8 mouse cellular contexts compared by ENCODE assay signal in genomic region chr10:111834925-111835823, GRCm38 (mm10).
DNase-seq lines count a peak whose midpoint lies in the region; ATAC-seq and TF ChIP-seq lines count a peak whose summit lies in the region.
"Had no signal": no experiment of that assay in that cellular context is flagged by ENCODE, and none has a peak within 500 bp of the region (broad histone marks: within the 10 kb centered on the region; RNA-seq: fewer than 3 reads in every experiment).

No protein-coding gene starts in this region.

- no peaks in the 10 kb centered on the region for H3K9me3 ChIP-seq in stomach, embryonic 16.5 days (replicated peaks; ENCODE audit: control insufficient read depth, low read length)
- H3K9me3 ChIP-seq: embryonic facial prominence, embryonic 15.5 days had no signal

- no peak for TF ChIP-seq CTCF in lung, adult 2 months (IDR thresholded peaks at IDR 0.05; ENCODE audit: insufficient read depth, low read length)
- no peak for TF ChIP-seq CTCF in liver, adult 2 months (IDR thresholded peaks at IDR 0.05; ENCODE audit: low read depth, low read length)

- H3K4me3 ChIP-seq in lung, adult 2 months (replicated peaks; ENCODE audit: extremely low read depth, low read depth, low read length), result no peak overlapping the region
- H3K4me3 ChIP-seq in liver, adult 2 months (ENCODE audit: insufficient read depth, low read depth, low read length), result no peak overlapping the region
- H3K4me3 ChIP-seq in stomach, embryonic 16.5 days (replicated peaks; ENCODE audit: low read length), result no peak overlapping the region
- H3K4me3 ChIP-seq: embryonic facial prominence, embryonic 15.5 days had no signal

- ATAC-seq in stomach, embryonic 16.5 days (ENCODE audit: insufficient read depth, low FRiP score), result peak; percentile 79

- no peaks in the 10 kb centered on the region for H3K79me2 ChIP-seq in liver, adult 2 months (ENCODE audit: control insufficient read depth, insufficient read depth, low read length)

- peaks cover 3% of the 10 kb centered on the region for H3K4me1 ChIP-seq in lung, adult 2 months (ENCODE audit: control insufficient read depth, insufficient read depth, low read length)
- peaks cover 6% of the 10 kb centered on the region for H3K4me1 ChIP-seq in liver, adult 2 months (ENCODE audit: control insufficient read depth, insufficient read depth, low read length)
- no peaks in the 10 kb centered on the region for H3K4me1 ChIP-seq in stomach, embryonic 16.5 days (ENCODE audit: control insufficient read depth, insufficient read depth, low read length)

- H3K9ac ChIP-seq in liver, adult 2 months (ENCODE audit: low read depth, low read length), result no peak overlapping the region
- H3K9ac ChIP-seq in stomach, embryonic 16.5 days (ENCODE audit: low read length), result no peak overlapping the region
- H3K9ac ChIP-seq: embryonic facial prominence, embryonic 15.5 days had no signal

- H3K4me2 ChIP-seq in stomach, embryonic 16.5 days (ENCODE audit: low read depth, low read length), result no peak overlapping the region
- H3K4me2 ChIP-seq: embryonic facial prominence, embryonic 15.5 days had no signal

- no peaks in the 10 kb centered on the region for H3K36me3 ChIP-seq in liver, adult 2 months (ENCODE audit: control insufficient read depth, insufficient read depth, low read length)
- no peaks in the 10 kb centered on the region for H3K36me3 ChIP-seq in stomach, embryonic 16.5 days (ENCODE audit: control insufficient read depth, insufficient read depth, low read length)
- H3K36me3 ChIP-seq: embryonic facial prominence, embryonic 15.5 days had no signal

- DNase-seq in lung, adult 18-20 months, result peak; percentile 43 to 61
- DNase-seq in lung, adult 2 months, result no peak
- peak; percentile 8 to 26 for DNase-seq in gastrocnemius, adult 8-10 months (ENCODE audit: low spot score in 2 of 2)
- DNase-seq in liver, adult 2 months (ENCODE audit: extremely low read depth, low read depth, low spot score), result peak; percentile 92
- no peak for DNase-seq in layer of hippocampus, postnatal 36 days
- DNase-seq in right cerebral cortex, postnatal 25 days, result no peak

- 46% methylated on average over 11 of the region's 11 CpGs for WGBS in lung, adult 2 months
- 32% methylated on average over 11 of the region's 11 CpGs for WGBS in liver, adult 2 months
- 45% methylated on average over 11 of the region's 11 CpGs for WGBS in stomach, embryonic 16.5 days

- no peak for TF ChIP-seq POLR2A in lung, adult 2 months (IDR thresholded peaks at IDR 0.05; ENCODE audit: borderline replicate concordance, extremely low read depth, low read depth, low read length)
- no peak for TF ChIP-seq POLR2A in liver, adult 2 months (IDR thresholded peaks at IDR 0.05; ENCODE audit: extremely low read depth, insufficient read depth, low read length)

- peak overlapping the region; percentile 60; the same call in 1 of the 2 replicates for H3K27ac ChIP-seq in liver, adult 2 months (replicated peaks; ENCODE audit: insufficient read depth, low read depth, low read length)
- H3K27ac ChIP-seq in stomach, embryonic 16.5 days (ENCODE audit: low read length), result peak overlapping the region; percentile 2; the same call in 1 of the 2 replicates
- H3K27ac ChIP-seq: embryonic facial prominence, embryonic 15.5 days had no signal

- H3K27me3 ChIP-seq in liver, adult 2 months (ENCODE audit: control insufficient read depth, insufficient read depth, low read length), result no peaks in the 10 kb centered on the region
- no peaks in the 10 kb centered on the region for H3K27me3 ChIP-seq in stomach, embryonic 16.5 days (ENCODE audit: control insufficient read depth, insufficient read depth, low read length)
- H3K27me3 ChIP-seq: embryonic facial prominence, embryonic 15.5 days had no signal

Comparison
In these comparisons a context has a peak if more than half of its experiments do, and no peak if none do; other contexts are left out.
1. DNase-seq: peak in lung, adult 18-20 months (2 of 2), gastrocnemius, adult 8-10 months (2 of 2) and liver, adult 2 months (single experiment); none in lung, adult 2 months (single experiment), layer of hippocampus, postnatal 36 days (0 of 2) and right cerebral cortex, postnatal 25 days (single experiment).